Mouse (Mus musculus) midbrain, postnatal 0 days (tissue): ENCODE results near the gene Hectd1. TPM values are rescaled to one million over a fixed set of nuclear protein-coding genes. Genes with fewer than 3 reads are reported as not detected.
A peak's percentile ranks its signal among the peaks of the same experiment; 100 is the strongest.

Experiments used
- ATAC-seq: fragments of 200-750 bp; cut with Nextera tagmentation; 2 replicates; pipeline ENCODE4 v1.8.0; 2017; ENCODE audit warnings: moderate number of reproducible peaks, mild to moderate bottlenecking, moderate TSS enrichment, moderate library complexity; ENCODE audit not compliant: low FRiP score
- DNase-seq: peaks from one replicate; pipeline ENCODE4 v3.0.0-alpha.2; 2015; ENCODE audit warnings: low spot score
- H3K27ac ChIP-seq: fragments of 300-500 bp; sonication (generic); 2 replicates; pipeline ENCODE4 v1.5.1; 2014; ENCODE audit warnings: low read depth, mild to moderate bottlenecking, low read length, mixed read lengths
- H3K27me3 ChIP-seq: fragments of 300-500 bp; sonication (generic); 2 replicates; pipeline ENCODE4 v1.6.1; 2014; ENCODE audit warnings: low read length, control low read depth, mixed read lengths; ENCODE audit not compliant: insufficient read depth
- H3K36me3 ChIP-seq: fragments of 300-500 bp; sonication (generic); 2 replicates; pipeline ENCODE4 v1.6.1; 2014; ENCODE audit warnings: low read length, control low read depth, mixed read lengths; ENCODE audit not compliant: insufficient read depth
- H3K4me1 ChIP-seq: fragments of 300-500 bp; sonication (generic); 2 replicates; pipeline ENCODE4 v1.6.1; 2014; ENCODE audit warnings: mild to moderate bottlenecking, control low read depth, antibody characterized with exemption, low read length, mixed read lengths; ENCODE audit not compliant: insufficient read depth
- H3K4me2 ChIP-seq: fragments of 300-500 bp; sonication (generic); 2 replicates; pipeline ENCODE4 v1.6.1; 2014; ENCODE audit warnings: low read depth, mild to moderate bottlenecking, low read length, mixed read lengths; ENCODE audit not compliant: poor library complexity, severe bottlenecking
- H3K4me3 ChIP-seq: fragments of 300-500 bp; sonication (generic); 2 replicates; pipeline ENCODE4 v1.5.1; 2014; ENCODE audit warnings: low read depth, mild to moderate bottlenecking, low read length, moderate library complexity
- H3K9ac ChIP-seq: fragments of 300-500 bp; sonication (generic); replicated peaks from 2 replicates; pipeline ENCODE4 v1.6.1; 2014; ENCODE audit warnings: mild to moderate bottlenecking, low read length, moderate library complexity, mixed read lengths; ENCODE audit not compliant: poor library complexity, severe bottlenecking
- H3K9me3 ChIP-seq: fragments of 300-500 bp; sonication (generic); 2 replicates; pipeline ENCODE4 v1.6.1; 2016; ENCODE audit warnings: low read length, control low read depth
- CTCF ChIP-seq: IDR thresholded peaks from 2 replicates; pipeline ENCODE4 v1.5.1; 2016; ENCODE audit warnings: antibody characterized with exemption, mild to moderate bottlenecking
- WGBS: fragments of 180-500 bp; shearing (Covaris S2); extraction: QIAGEN DNeasy Blood & Tissue Kit; methylation state at CpG from one replicate; pipeline ENCODE4 v1.1.7; 2014; 5-methylcytosine and 5-hydroxymethylcytosine counted together
- polyA plus RNA-seq: library from polyadenylated mRNA; unstranded; fragments of >200 nt; fragmentation: Nextera tagmentation; extraction: Ambion mirVana; gene quantifications from 2 replicates; pipeline ENCODE4 v1.2.1, GENCODE M21; 2015
- total RNA-seq: library from RNA; depleted of rRNA; stranded (reverse); fragments of >200 nt; gene quantifications from 2 replicates; pipeline ENCODE4 v1.2.3, GENCODE M21; 2014

The Hectd1 gene
- total and polyA plus RNA-seq, 2 experiments from 2014 or later, result 29.5 to 75.7 TPM

GRCm38 (mm10) chr12:51839856-51840255, 10.5 kb upstream of the Hectd1 start:
- no peak for ATAC-seq
- Histone ChIP-seq H3K4me1 (no peaks in the 10 kb centered on the region), H3K9me3 (no peaks in the 10 kb centered on the region), H3K27ac (no peak overlapping the region), H3K4me3 (no peak overlapping the region), H3K4me2 (no peak overlapping the region), H3K9ac (no peak overlapping the region), H3K36me3 (no peaks in the 10 kb centered on the region), H3K27me3 (no peaks in the 10 kb centered on the region)
- WGBS, result 89% methylated on average over 1 of the region's 1 CpGs
- no peak for DNase-seq
- TF ChIP-seq CTCF, result no peak

GRCm38 (mm10) chr12:51835219-51835618, 5.9 kb upstream of the Hectd1 start:
- TF ChIP-seq CTCF, result no peak
- no peak overlapping the region for H3K4me3 ChIP-seq
- no peaks in the 10 kb centered on the region for H3K36me3 ChIP-seq
- H3K27ac ChIP-seq, result no peak overlapping the region
- H3K9me3 ChIP-seq, result no peaks in the 10 kb centered on the region
- H3K4me2 ChIP-seq, result no peak overlapping the region
- WGBS, result 44% methylated on average over 3 of the region's 3 CpGs
- no peaks in the 10 kb centered on the region for H3K27me3 ChIP-seq
- DNase-seq (no peak), ATAC-seq (no peak)
- H3K4me1 ChIP-seq, result no peaks in the 10 kb centered on the region
- no peak overlapping the region for H3K9ac ChIP-seq

- Histone ChIP-seq H3K9ac (no peak overlapping the region), H3K36me3 (no peaks in the 10 kb centered on the region)
- ATAC-seq, result no peak
Measured at GRCm38 (mm10) chr12:51831931-51832330, 2.6 kb upstream of the Hectd1 start.

GRCm38 (mm10) chr12:51831296-51831695, 2.0 kb upstream of the Hectd1 start:
- no peak overlapping the region for H3K4me3 ChIP-seq
- ATAC-seq (no peak), DNase-seq (no peak)
- H3K4me1 ChIP-seq, result peaks cover 6% of the 10 kb centered on the region; the same call in 1 of the 2 replicates
- no peak overlapping the region for H3K9ac ChIP-seq
- WGBS, result 98% methylated on average over 3 of the region's 3 CpGs
- H3K27ac ChIP-seq, result no peak overlapping the region
- H3K4me2 ChIP-seq, result no peak overlapping the region
- H3K36me3 ChIP-seq, result no peaks in the 10 kb centered on the region
- H3K27me3 ChIP-seq, result no peaks in the 10 kb centered on the region
- no peak for TF ChIP-seq CTCF
- no peaks in the 10 kb centered on the region for H3K9me3 ChIP-seq

More at GRCm38 (mm10) chr12:51831931-51832330, 2.6 kb upstream of the Hectd1 start:
- Histone ChIP-seq H3K4me3 (no peak overlapping the region), H3K9me3 (no peaks in the 10 kb centered on the region), H3K4me1 (peaks cover 6% of the 10 kb centered on the region; the same call in 1 of the 2 replicates), H3K27ac (no peak overlapping the region), H3K4me2 (no peak overlapping the region), H3K27me3 (no peaks in the 10 kb centered on the region)
- 82% methylated on average over 13 of the region's 13 CpGs for WGBS
- TF ChIP-seq CTCF, result no peak
- DNase-seq, result no peak

GRCm38 (mm10) chr12:51830671-51831070, 1.3 kb upstream of the Hectd1 start:
- Histone ChIP-seq H3K27me3 (no peaks in the 10 kb centered on the region), H3K4me2 (peak overlapping the region; percentile 58; the same call in 1 of the 2 replicates), H3K9ac (no peak overlapping the region), H3K4me3 (no peak overlapping the region), H3K4me1 (peaks cover 6% of the 10 kb centered on the region; the same call in 1 of the 2 replicates), H3K27ac (no peak overlapping the region), H3K36me3 (no peaks in the 10 kb centered on the region), H3K9me3 (no peaks in the 10 kb centered on the region)
- ATAC-seq (no peak), DNase-seq (no peak)
- no peak for TF ChIP-seq CTCF
- WGBS, result 88% methylated on average over 1 of the region's 1 CpGs

GRCm38 (mm10) chr12:51830077-51830402, 704 bp upstream of the Hectd1 start:
- Histone ChIP-seq H3K9ac (0 out of 2 replicates have a peak overlapping the region, but pooled peaks have one; percentile 0), H3K4me2 (peak overlapping the region; percentile 58), H3K4me3 (peak overlapping the region; percentile 69), H3K27me3 (no peaks in the 10 kb centered on the region), H3K4me1 (peaks cover 6% of the 10 kb centered on the region; the same call in 1 of the 2 replicates), H3K9me3 (no peaks in the 10 kb centered on the region), H3K27ac (peak overlapping the region; percentile 96), H3K36me3 (no peaks in the 10 kb centered on the region)
- DNase-seq (no peak), ATAC-seq (no peak)
- no peak for TF ChIP-seq CTCF
- WGBS, result under 1% methylated on average over 12 of the region's 12 CpGs
